Mouse (Mus musculus) lung, embryonic 16.5 days (tissue): ENCODE results near the gene Cd8a. TPM values are rescaled to one million over a fixed set of nuclear protein-coding genes. Genes with fewer than 3 reads are reported as not detected.

Source experiments
- ATAC-seq: fragments of 200-750 bp; cut with Nextera tagmentation; 2 replicates; pipeline ENCODE4 v1.8.0; 2017; ENCODE audit warnings: low read depth, mild to moderate bottlenecking, moderate library complexity
- H3K27ac ChIP-seq: fragments of 300-500 bp; sonication (generic); 2 replicates; pipeline ENCODE4 v1.5.1; 2014; ENCODE audit warnings: mild to moderate bottlenecking, control low read depth, low read length
- H3K27me3 ChIP-seq: fragments of 300-500 bp; sonication (generic); 2 replicates; pipeline ENCODE4 v1.6.1; 2014; ENCODE audit warnings: low read depth, low read length, mixed read lengths; ENCODE audit not compliant: control insufficient read depth, insufficient read depth
- H3K36me3 ChIP-seq: fragments of 300-500 bp; sonication (generic); 2 replicates; pipeline ENCODE4 v1.6.1; 2014; ENCODE audit warnings: low read length; ENCODE audit not compliant: control insufficient read depth, insufficient read depth
- H3K4me1 ChIP-seq: fragments of 300-500 bp; sonication (generic); replicated peaks from 2 replicates; pipeline ENCODE4 v1.6.1; 2014; ENCODE audit warnings: low read length, mixed read lengths; ENCODE audit not compliant: control insufficient read depth, insufficient read depth
- H3K4me2 ChIP-seq: fragments of 300-500 bp; sonication (generic); 2 replicates; pipeline ENCODE4 v1.6.1; 2014; ENCODE audit warnings: low read depth, low read length, control low read depth
- H3K4me3 ChIP-seq: fragments of 300-500 bp; sonication (generic); 2 replicates; pipeline ENCODE4 v1.5.1; 2014; ENCODE audit warnings: mild to moderate bottlenecking, low read length, control low read depth
- H3K9ac ChIP-seq: fragments of 300-500 bp; sonication (generic); 2 replicates; pipeline ENCODE4 v1.6.1; 2014; ENCODE audit warnings: low read length, control low read depth
- H3K9me3 ChIP-seq: fragments of 300-500 bp; sonication (generic); 2 replicates; pipeline ENCODE4 v1.6.1; 2016; ENCODE audit warnings: low read length; ENCODE audit not compliant: control insufficient read depth
- WGBS: fragments of 180-500 bp; shearing (Covaris S2); extraction: QIAGEN DNeasy Blood & Tissue Kit; methylation state at CpG from one replicate; pipeline ENCODE4 v1.1.7; 2014; 5-methylcytosine and 5-hydroxymethylcytosine counted together
- polyA plus RNA-seq: library from polyadenylated mRNA; unstranded; fragments of >200 nt; fragmentation: Nextera tagmentation; extraction: Ambion mirVana; gene quantifications from 2 replicates; pipeline ENCODE4 v1.2.1, GENCODE M21; 2015

Gene Cd8a
- polyA plus RNA-seq, 1 experiment from 2014 or later, result 0.20 TPM

- Histone ChIP-seq H3K4me2 (no peak overlapping the region), H3K27ac (no peak overlapping the region), H3K9ac (no peak overlapping the region), H3K27me3 (no peaks in the 10 kb centered on the region), H3K4me1 (no peaks in the 10 kb centered on the region), H3K36me3 (no peaks in the 10 kb centered on the region), H3K9me3 (no peaks in the 10 kb centered on the region), H3K4me3 (no peak overlapping the region)
- 84% methylated on average over 5 of the region's 5 CpGs for WGBS
- ATAC-seq, result no peak
Measured at GRCm38 (mm10) chr6:71381654-71382053, 8.4 kb downstream of the Cd8a start.

- ATAC-seq, result no peak
- H3K27me3 ChIP-seq, result no peaks in the 10 kb centered on the region
- H3K36me3 ChIP-seq, result peaks cover 6% of the 10 kb centered on the region
- H3K4me2 ChIP-seq, result no peak overlapping the region
- H3K9ac ChIP-seq, result no peak overlapping the region
- H3K4me3 ChIP-seq, result no peak overlapping the region
- H3K4me1 ChIP-seq, result no peaks in the 10 kb centered on the region
- WGBS, result 91% methylated on average over 2 of the region's 2 CpGs
- H3K9me3 ChIP-seq, result no peaks in the 10 kb centered on the region
- H3K27ac ChIP-seq, result no peak overlapping the region
Measured at GRCm38 (mm10) chr6:71390496-71390895, 17.3 kb downstream of the Cd8a start.

- 91% methylated on average over 1 of the region's 1 CpGs for WGBS
- no peaks in the 10 kb centered on the region for H3K27me3 ChIP-seq
- no peak overlapping the region for H3K4me3 ChIP-seq
- peaks cover 15% of the 10 kb centered on the region for H3K36me3 ChIP-seq
- no peaks in the 10 kb centered on the region for H3K4me1 ChIP-seq
- ATAC-seq, result no peak
- no peak overlapping the region for H3K4me2 ChIP-seq
- H3K27ac ChIP-seq, result no peak overlapping the region
- H3K9ac ChIP-seq, result no peak overlapping the region
- H3K9me3 ChIP-seq, result no peaks in the 10 kb centered on the region
Measured at GRCm38 (mm10) chr6:71396016-71396415, 22.8 kb downstream of the Cd8a start.

GRCm38 (mm10) chr6:71396761-71397160 is 23.5 kb downstream of the Cd8a start:
- no peaks in the 10 kb centered on the region for H3K27me3 ChIP-seq
- no peaks in the 10 kb centered on the region for H3K4me1 ChIP-seq
- H3K36me3 ChIP-seq, result peaks cover 15% of the 10 kb centered on the region
- no peaks in the 10 kb centered on the region for H3K9me3 ChIP-seq
- no peak for ATAC-seq
- 92% methylated on average over 6 of the region's 6 CpGs for WGBS
- H3K4me2 ChIP-seq, result no peak overlapping the region
- no peak overlapping the region for H3K9ac ChIP-seq
- no peak overlapping the region for H3K4me3 ChIP-seq
- no peak overlapping the region for H3K27ac ChIP-seq

GRCm38 (mm10) chr6:71398829-71399609 is 25.8 kb downstream of the Cd8a start:
- Histone ChIP-seq H3K27ac (no peak overlapping the region), H3K9ac (no peak overlapping the region), H3K27me3 (no peaks in the 10 kb centered on the region), H3K4me2 (no peak overlapping the region), H3K4me1 (no peaks in the 10 kb centered on the region), H3K36me3 (peaks cover 10% of the 10 kb centered on the region), H3K9me3 (no peaks in the 10 kb centered on the region), H3K4me3 (no peak overlapping the region)
- no peak for ATAC-seq
- 79% methylated on average over 4 of the region's 4 CpGs for WGBS

- no peak overlapping the region for H3K27ac ChIP-seq
- no peaks in the 10 kb centered on the region for H3K9me3 ChIP-seq
- no peak for ATAC-seq
- no peak overlapping the region for H3K9ac ChIP-seq
- no peak overlapping the region for H3K4me2 ChIP-seq
- H3K4me1 ChIP-seq, result no peaks in the 10 kb centered on the region
- WGBS, result 62% methylated on average over 4 of the region's 4 CpGs
- H3K27me3 ChIP-seq, result no peaks in the 10 kb centered on the region
- H3K36me3 ChIP-seq, result peaks cover 6% of the 10 kb centered on the region; the same call in 1 of the 2 replicates
- no peak overlapping the region for H3K4me3 ChIP-seq
Measured at GRCm38 (mm10) chr6:71414624-71415023, 41.4 kb downstream of the Cd8a start.

GRCm38 (mm10) chr6:71415446-71415845 is 42.2 kb downstream of the Cd8a start:
- WGBS, result 80% methylated on average over 3 of the region's 3 CpGs
- H3K4me3 ChIP-seq, result no peak overlapping the region
- H3K9me3 ChIP-seq, result no peaks in the 10 kb centered on the region
- no peak overlapping the region for H3K4me2 ChIP-seq
- no peak overlapping the region for H3K9ac ChIP-seq
- no peak overlapping the region for H3K27ac ChIP-seq
- no peaks in the 10 kb centered on the region for H3K27me3 ChIP-seq
- ATAC-seq, result no peak
- no peaks in the 10 kb centered on the region for H3K4me1 ChIP-seq
- H3K36me3 ChIP-seq, result peaks cover 6% of the 10 kb centered on the region; the same call in 1 of the 2 replicates

- H3K4me1 ChIP-seq, result no peaks in the 10 kb centered on the region
- no peak overlapping the region for H3K27ac ChIP-seq
- H3K9ac ChIP-seq, result no peak overlapping the region
- no peak for ATAC-seq
- peaks cover 2% of the 10 kb centered on the region; the same call in 1 of the 2 replicates for H3K36me3 ChIP-seq
- H3K27me3 ChIP-seq, result no peaks in the 10 kb centered on the region
- no peaks in the 10 kb centered on the region for H3K9me3 ChIP-seq
- H3K4me2 ChIP-seq, result no peak overlapping the region
- WGBS, result 83% methylated on average over 3 of the region's 3 CpGs
- no peak overlapping the region for H3K4me3 ChIP-seq
Measured at GRCm38 (mm10) chr6:71418874-71419273, 45.6 kb downstream of the Cd8a start.

GRCm38 (mm10) chr6:71420848-71421247 is 47.6 kb downstream of the Cd8a start:
- no peaks in the 10 kb centered on the region for H3K4me1 ChIP-seq
- WGBS, result 61% methylated on average over 6 of the region's 6 CpGs
- no peak overlapping the region for H3K4me2 ChIP-seq
- H3K27ac ChIP-seq, result no peak overlapping the region
- H3K9ac ChIP-seq, result no peak overlapping the region
- no peak overlapping the region for H3K4me3 ChIP-seq
- H3K27me3 ChIP-seq, result no peaks in the 10 kb centered on the region
- H3K36me3 ChIP-seq, result peaks cover 2% of the 10 kb centered on the region; the same call in 1 of the 2 replicates
- no peaks in the 10 kb centered on the region for H3K9me3 ChIP-seq
- no peak for ATAC-seq
